ENCODE assay signal across 24 mouse cellular contexts in the genomic region with DNA sequence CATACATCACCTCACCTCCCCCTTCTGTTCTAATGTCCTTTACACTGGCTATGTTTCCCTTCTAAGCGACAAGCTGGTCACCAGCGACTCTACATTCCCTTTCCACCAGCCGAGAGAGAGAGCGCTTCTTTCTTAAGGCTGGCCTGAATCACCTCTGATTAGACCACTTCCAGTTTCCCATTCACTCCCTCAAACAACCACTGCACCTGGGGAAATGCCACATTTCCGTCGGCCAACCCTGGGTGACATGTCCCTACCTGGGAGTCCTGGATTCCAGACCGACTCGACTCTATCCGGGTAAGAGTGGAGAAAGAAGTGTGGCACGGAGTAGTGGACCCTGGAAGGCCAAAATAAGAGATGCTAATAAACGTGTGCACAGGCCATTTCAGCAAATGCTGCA.
"Had no signal": no experiment of that assay in that cellular context is flagged by ENCODE, and none has a peak within 500 bp of the region (broad histone marks: within the 10 kb centered on the region; RNA-seq: fewer than 3 reads in every experiment).

No protein-coding gene starts in this region.

- H3K4me1 ChIP-seq: liver, embryonic 15.5 days had no signal

- H3K27me3 ChIP-seq: hindbrain, embryonic 13.5 days; hindbrain, embryonic 15.5 days had no signal

- H3K4me3 ChIP-seq: gastrocnemius, adult 2 months; heart, embryonic 10.5 days; heart, embryonic 12.5 days; hindbrain, embryonic 10.5 days; hindbrain, embryonic 13.5 days; hindbrain, embryonic 15.5 days; intestine, embryonic 15.5 days; left cerebral cortex, adult 2 months; limb, embryonic 10.5 days; limb, embryonic 12.5 days; liver, embryonic 13.5 days; liver, embryonic 15.5 days had no signal

- H3K27ac ChIP-seq: gastrocnemius, adult 2 months; heart, embryonic 10.5 days; hindbrain, embryonic 10.5 days; hindbrain, embryonic 13.5 days; hindbrain, embryonic 15.5 days; intestine, embryonic 15.5 days; left cerebral cortex, adult 2 months; limb, embryonic 10.5 days; limb, embryonic 12.5 days; liver, embryonic 13.5 days; liver, embryonic 15.5 days had no signal

- DNase-seq: gastrocnemius, adult 2 months; gastrocnemius, postnatal 10 days; gastrocnemius, postnatal 25 days; heart, adult 18-20 months; heart, postnatal 10 days; heart, postnatal 4 days; kidney, adult 18-20 months; kidney, adult 8-10 months; kidney, postnatal 10 days; kidney, postnatal 25 days; kidney, postnatal 4 days; liver; liver, embryonic 13.5 days; liver, postnatal 0 days had no signal
